9 mouse cellular contexts compared by ENCODE assay signal in genomic region chr17:32121833-32122586, GRCm38 (mm10). TPM values are rescaled to one million over a fixed set of nuclear protein-coding genes. Genes with fewer than 3 reads are reported as not detected.
A peak's percentile ranks its signal among the peaks of the same experiment; 100 is the strongest.
DNase-seq lines count a peak whose midpoint lies in the region; ATAC-seq and TF ChIP-seq lines count a peak whose summit lies in the region.
"Had no signal": no experiment of that assay in that cellular context is flagged by ENCODE, and none has a peak within 500 bp of the region (broad histone marks: within the 10 kb centered on the region; RNA-seq: fewer than 3 reads in every experiment).

No protein-coding gene starts in this region.

- H3K36me3 ChIP-seq in G1E (replicated peaks) = peaks cover 76% of the 10 kb centered on the region
- H3K36me3 ChIP-seq in liver, embryonic 14.5 days (replicated peaks; ENCODE audit: control insufficient read depth, insufficient read depth, low read depth) = no peaks in the 10 kb centered on the region
- H3K36me3 ChIP-seq in midbrain, postnatal 0 days (ENCODE audit: insufficient read depth, low read length) = peaks cover 6% of the 10 kb centered on the region; the same call in 1 of the 2 replicates

- H3K9ac ChIP-seq in liver, embryonic 14.5 days (replicated peaks) = peak overlapping the region; percentile 12; the same call in 1 of the 2 replicates
- H3K9ac ChIP-seq in midbrain, postnatal 0 days (replicated peaks; ENCODE audit: low read length, poor library complexity, severe bottlenecking) = no peak overlapping the region
- H3K9ac ChIP-seq: neural tube, embryonic 12.5 days had no signal

- 0 out of 2 replicates have a peak overlapping the region, but pooled peaks have one; percentile 11 for H3K4me2 ChIP-seq in liver, embryonic 14.5 days (ENCODE audit: low read depth)
- no peak overlapping the region for H3K4me2 ChIP-seq in midbrain, postnatal 0 days (ENCODE audit: low read depth, low read length, poor library complexity, severe bottlenecking)
- H3K4me2 ChIP-seq: neural tube, embryonic 12.5 days had no signal

- DNase-seq in kidney, adult 11 months = peak; percentile 27
- no peak for DNase-seq in kidney, adult 9 months
- peak; percentile 68 for DNase-seq in G1E (ENCODE audit: low spot score)
- no peak for DNase-seq in liver, embryonic 14.5 days (ENCODE audit: low read depth in 3 of 3, low spot score in 3 of 3)
- no peak for DNase-seq in right cerebral cortex, postnatal 4 days
- DNase-seq in midbrain, postnatal 0 days (ENCODE audit: low spot score) = no peak

- H3K27me3 ChIP-seq in G1E (ENCODE audit: insufficient read depth, low read length) = no peaks in the 10 kb centered on the region
- no peaks in the 10 kb centered on the region for H3K27me3 ChIP-seq in liver, embryonic 14.5 days (ENCODE audit: control insufficient read depth, insufficient read depth, low read length)
- no peaks in the 10 kb centered on the region for H3K27me3 ChIP-seq in midbrain, postnatal 0 days (ENCODE audit: insufficient read depth, low read length)
- H3K27me3 ChIP-seq: neural tube, embryonic 12.5 days had no signal

- no peak for TF ChIP-seq POLR2A in cortical plate, adult 2 months (IDR thresholded peaks at IDR 0.05; ENCODE audit: extremely low read depth, insufficient read depth, low read length)

- peak; percentile 60; the same call in 1 of the 2 replicates for ATAC-seq in G1E (ENCODE audit: extremely low read depth, insufficient number of reproducible peaks, low FRiP score, poor library complexity, severe bottlenecking)
- ATAC-seq in liver, embryonic 14.5 days (ENCODE audit: insufficient read depth) = no peak
- no peak for ATAC-seq in midbrain, postnatal 0 days (ENCODE audit: low FRiP score)

- no peak for TF ChIP-seq EP300 in liver, embryonic 14.5 days (IDR thresholded peaks at IDR 0.05; ENCODE audit: low read depth)

- peak overlapping the region; percentile 70; the same call in 1 of the 2 replicates for H3K27ac ChIP-seq in cortical plate, adult 2 months (ENCODE audit: insufficient read depth, low read length)
- no peak overlapping the region for H3K27ac ChIP-seq in liver, embryonic 14.5 days
- H3K27ac ChIP-seq in midbrain, postnatal 0 days (ENCODE audit: low read depth, low read length) = no peak overlapping the region
- H3K27ac ChIP-seq: neural tube, embryonic 12.5 days had no signal

- peaks cover 74% of the 10 kb centered on the region for H3K4me1 ChIP-seq in G1E (ENCODE audit: insufficient read depth, low read depth, low read length)
- peaks cover 3% of the 10 kb centered on the region for H3K4me1 ChIP-seq in cortical plate, adult 2 months (ENCODE audit: control insufficient read depth, insufficient read depth, low read length)
- peaks cover 23 to 26% of the 10 kb centered on the region in 2 experiments for H3K4me1 ChIP-seq in liver, embryonic 14.5 days (replicated peaks; ENCODE audit: control insufficient read depth in 2 of 2, insufficient read depth in 2 of 2, low read length in 1 of 2)
- no peaks in the 10 kb centered on the region; the same call in 1 of the 2 replicates for H3K4me1 ChIP-seq in midbrain, postnatal 0 days (ENCODE audit: insufficient read depth, low read length)

- WGBS in liver, embryonic 14.5 days (ENCODE audit: insufficient replicate concordance) = 36% methylated on average over 19 of the region's 19 CpGs
- 75% methylated on average over 19 of the region's 19 CpGs for WGBS in midbrain, postnatal 0 days

- TF ChIP-seq CTCF in G1E (IDR thresholded peaks at IDR 0.05; ENCODE audit: low read depth, low read length) = no peak
- no peak for TF ChIP-seq CTCF in cortical plate, adult 2 months (IDR thresholded peaks at IDR 0.05; ENCODE audit: extremely low read depth, insufficient read depth, low read length)
- no peak for TF ChIP-seq CTCF in liver, embryonic 14.5 days (IDR thresholded peaks at IDR 0.05; ENCODE audit: low read depth)
- TF ChIP-seq CTCF in midbrain, postnatal 0 days (IDR thresholded peaks at IDR 0.05) = no peak

- peaks cover 3% of the 10 kb centered on the region for H3K9me3 ChIP-seq in G1E (replicated peaks)
- no peaks in the 10 kb centered on the region for H3K9me3 ChIP-seq in liver, embryonic 14.5 days (ENCODE audit: control insufficient read depth, low read length)
- no peaks in the 10 kb centered on the region for H3K9me3 ChIP-seq in midbrain, postnatal 0 days (ENCODE audit: low read length)
- H3K9me3 ChIP-seq: neural tube, embryonic 12.5 days had no signal

- peak overlapping the region; percentile 68; the same call in 1 of the 2 replicates for H3K4me3 ChIP-seq in G1E (ENCODE audit: low read depth, low read length)
- no peak overlapping the region for H3K4me3 ChIP-seq in cortical plate, adult 2 months (ENCODE audit: insufficient read depth, low read length)
- H3K4me3 ChIP-seq in liver, embryonic 14.5 days (ENCODE audit: insufficient read depth in 1 of 2, low read depth in 2 of 2, low read length in 2 of 2) = no peak overlapping the region
- H3K4me3 ChIP-seq in midbrain, postnatal 0 days (ENCODE audit: low read depth, low read length) = no peak overlapping the region
- H3K4me3 ChIP-seq: neural tube, embryonic 12.5 days had no signal

RNA-seq across cellular contexts. Expression of gene Notch3, which starts 44.6 kb away (rescaled TPM):
- total RNA-seq in G1E (2014; fragmentation: Nextera tagmentation) = 3.3 and 4.4 TPM in 2 replicates
- total RNA-seq in G1E (2017) = 0.16 and 0.17 TPM in 2 replicates
- 4.2 and 4.4 TPM in 2 replicates for polyA plus RNA-seq in G1E (2012)
- polyA plus RNA-seq in cortical plate, adult 2 months (2012; rRNA removed) = 7.5 and 7.8 TPM in 2 replicates
- polyA plus RNA-seq in liver, embryonic 14.5 days (2012; rRNA removed) = 0.55 and 0.66 TPM in 2 replicates
- 0.22 and 0.30 TPM in 2 replicates for polyA plus RNA-seq in liver, embryonic 14.5 days (2014; fragmentation: Nextera tagmentation; extraction: Ambion mirVana)
- total RNA-seq in midbrain, postnatal 0 days (2014; rRNA removed) = 42.4 and 43.9 TPM in 2 replicates
- polyA plus RNA-seq in midbrain, postnatal 0 days (2015; fragmentation: Nextera tagmentation; extraction: Ambion mirVana) = 5.2 and 5.7 TPM in 2 replicates
- total RNA-seq: megakaryocyte-erythroid progenitor cell, adult 5-6 weeks had no signal

Comparison
In these comparisons a context has a peak if more than half of its experiments do, and no peak if none do; other contexts are left out.
1. DNase-seq: peak in kidney, adult 11 months (single experiment) and G1E (single experiment); none in kidney, adult 9 months (single experiment), liver, embryonic 14.5 days (0 of 3), right cerebral cortex, postnatal 4 days (single experiment) and midbrain, postnatal 0 days (single experiment).